Mouse (Mus musculus) midbrain, embryonic 14.5 days (tissue): ENCODE data around the gene Slc5a5. TPM values are rescaled to one million over a fixed set of nuclear protein-coding genes. Genes with fewer than 3 reads are reported as not detected.

Experiments
- ATAC-seq: fragments of 200-750 bp; cut with Nextera tagmentation; 2 replicates; pipeline ENCODE4 v1.8.0; 2017; ENCODE audit warnings: moderate number of reproducible peaks, moderate library complexity; ENCODE audit not compliant: low FRiP score, low TSS enrichment
- DNase-seq: peaks from one replicate; pipeline ENCODE4 v3.0.0-alpha.2; 2015
- H3K27ac ChIP-seq: fragments of 300-500 bp; sonication (generic); replicated peaks from 2 replicates; pipeline ENCODE4 v1.5.1; 2014; ENCODE audit warnings: mild to moderate bottlenecking, low read depth, low read length, moderate library complexity
- H3K27me3 ChIP-seq: fragments of 300-500 bp; sonication (generic); 2 replicates; pipeline ENCODE4 v1.6.1; 2014; ENCODE audit warnings: low read length, control low read depth, mixed read lengths; ENCODE audit not compliant: control insufficient read depth, insufficient read depth
- H3K36me3 ChIP-seq: fragments of 300-500 bp; sonication (generic); 2 replicates; pipeline ENCODE4 v1.6.1; 2014; ENCODE audit warnings: low read length, control low read depth; ENCODE audit not compliant: control insufficient read depth, insufficient read depth
- H3K4me1 ChIP-seq: fragments of 300-500 bp; sonication (generic); 2 replicates; pipeline ENCODE4 v1.6.1; 2014; ENCODE audit warnings: mild to moderate bottlenecking, antibody characterized with exemption, low read length, control low read depth; ENCODE audit not compliant: control insufficient read depth, insufficient read depth
- H3K4me2 ChIP-seq: fragments of 300-500 bp; sonication (generic); 2 replicates; pipeline ENCODE4 v1.6.1; 2014; ENCODE audit warnings: mild to moderate bottlenecking, low read length, moderate library complexity
- H3K4me3 ChIP-seq: fragments of 300-500 bp; sonication (generic); replicated peaks from 2 replicates; pipeline ENCODE4 v1.5.1; 2014; ENCODE audit warnings: low read depth, low read length
- H3K9ac ChIP-seq: fragments of 300-500 bp; sonication (generic); replicated peaks from 2 replicates; pipeline ENCODE4 v1.6.1; 2014; ENCODE audit warnings: mild to moderate bottlenecking, low read length, moderate library complexity
- H3K9me3 ChIP-seq: fragments of 300-500 bp; sonication (generic); 2 replicates; pipeline ENCODE4 v1.6.1; 2016; ENCODE audit warnings: low read length, control low read depth, mixed read lengths; ENCODE audit not compliant: control insufficient read depth
- WGBS: fragments of 180-500 bp; shearing (Covaris S2); extraction: QIAGEN DNeasy Blood & Tissue Kit; methylation state at CpG from one replicate; pipeline ENCODE4 v1.1.7; 2014; 5-methylcytosine and 5-hydroxymethylcytosine counted together
- polyA plus RNA-seq: library from polyadenylated mRNA; unstranded; fragments of >200 nt; fragmentation: Nextera tagmentation; extraction: Ambion mirVana; gene quantifications from 2 replicates; pipeline ENCODE4 v1.2.1, GENCODE M21; 2014

Slc5a5 gene
- polyA plus RNA-seq, 1 experiment from 2014 or later, result 0.96 TPM

DNA sequence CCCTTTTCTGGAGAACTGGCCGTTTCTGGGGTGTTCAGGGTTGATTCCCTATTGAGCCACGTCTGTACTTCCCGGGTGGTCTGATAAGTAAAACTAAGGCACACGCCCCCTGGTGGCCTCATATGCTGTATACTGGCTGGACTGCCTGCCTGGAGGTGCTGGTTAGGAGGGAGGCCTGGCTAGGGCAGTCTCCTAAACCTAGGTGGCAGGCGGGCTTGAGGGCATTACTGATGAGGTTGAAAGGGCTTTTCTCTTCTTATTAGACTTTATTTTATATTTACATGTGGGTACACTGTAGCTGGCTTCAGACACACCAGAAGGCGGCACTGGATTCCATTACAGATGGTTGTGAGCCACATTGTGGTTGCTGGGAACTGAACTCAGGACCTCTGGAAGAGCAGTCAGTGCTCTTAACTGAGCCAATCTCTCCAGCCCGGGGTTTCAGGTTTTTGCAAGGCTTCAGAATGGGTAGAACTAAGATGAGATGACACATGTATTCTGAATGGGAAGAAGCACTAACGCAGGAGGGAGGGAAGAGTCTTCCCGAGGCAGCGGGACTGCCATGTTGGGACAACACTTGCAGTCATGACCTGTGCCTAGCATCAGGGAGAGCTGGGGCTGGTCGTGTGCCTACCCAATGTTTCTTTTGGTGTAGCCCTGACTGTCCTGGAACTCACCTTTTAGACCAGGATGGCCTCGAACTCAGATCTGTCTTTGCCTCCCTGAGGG, 1.3 kb upstream of the Slc5a5 start:
- 28% methylated on average over 12 of the region's 12 CpGs for WGBS
- Histone ChIP-seq H3K36me3 (peaks cover 31% of the 10 kb centered on the region), H3K9me3 (no peaks in the 10 kb centered on the region), H3K4me2 (no peak overlapping the region), H3K27ac (no peak overlapping the region), H3K4me3 (no peak overlapping the region), H3K9ac (no peak overlapping the region), H3K4me1 (peaks cover 8% of the 10 kb centered on the region), H3K27me3 (peaks cover 45% of the 10 kb centered on the region)
- ATAC-seq (no peak), DNase-seq (peak; percentile 91)

DNA sequence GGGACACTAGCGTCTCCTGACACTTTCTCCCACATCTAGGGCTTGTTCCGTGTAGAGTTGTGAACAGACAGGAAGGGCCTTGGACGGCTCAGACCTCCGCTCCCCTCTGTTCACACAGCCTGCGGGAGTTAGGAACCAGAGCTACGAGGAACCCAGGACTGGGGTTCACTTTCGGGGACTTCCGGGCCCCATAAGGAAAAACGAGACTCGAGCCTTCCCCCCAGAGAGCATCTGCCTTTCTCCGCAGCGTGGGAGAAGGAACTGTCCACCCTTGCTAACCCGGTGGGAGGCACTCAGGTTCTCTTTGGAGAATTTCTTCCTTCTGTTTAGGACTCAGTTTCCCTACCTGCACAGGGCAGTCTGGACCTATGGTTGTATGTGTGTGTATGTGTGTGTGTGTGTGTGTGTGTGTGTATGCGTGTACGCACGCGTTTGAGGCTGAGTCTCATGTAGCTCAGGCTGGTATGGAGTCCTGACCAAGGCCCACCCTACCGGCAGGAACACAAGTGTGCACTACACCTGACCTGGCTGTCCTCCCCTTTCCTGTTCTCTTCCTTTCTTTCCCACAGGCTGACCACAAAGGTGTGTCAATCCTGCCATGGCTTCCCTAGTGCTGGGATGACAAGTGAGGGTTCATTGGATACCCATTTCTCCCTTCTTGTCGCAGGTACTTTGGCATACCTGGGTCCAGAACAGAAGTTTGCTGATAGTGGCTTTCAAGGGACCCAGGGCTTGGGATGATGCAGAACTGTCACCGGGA, 519 bp upstream of the Slc5a5 start:
- H3K27ac ChIP-seq, result no peak overlapping the region
- 34% methylated on average over 20 of the region's 20 CpGs for WGBS
- DNase-seq (peak; percentile 15), ATAC-seq (no peak)
- peaks cover 8% of the 10 kb centered on the region for H3K4me1 ChIP-seq
- H3K9me3 ChIP-seq, result no peaks in the 10 kb centered on the region
- no peak overlapping the region; the same call in 1 of the 2 replicates for H3K9ac ChIP-seq
- 0 out of 2 replicates have a peak overlapping the region, but pooled peaks have one; percentile 21 for H3K4me3 ChIP-seq
- peak overlapping the region; percentile 38; the same call in 1 of the 2 replicates for H3K4me2 ChIP-seq
- H3K36me3 ChIP-seq, result peaks cover 31% of the 10 kb centered on the region
- peaks cover 45% of the 10 kb centered on the region for H3K27me3 ChIP-seq

DNA sequence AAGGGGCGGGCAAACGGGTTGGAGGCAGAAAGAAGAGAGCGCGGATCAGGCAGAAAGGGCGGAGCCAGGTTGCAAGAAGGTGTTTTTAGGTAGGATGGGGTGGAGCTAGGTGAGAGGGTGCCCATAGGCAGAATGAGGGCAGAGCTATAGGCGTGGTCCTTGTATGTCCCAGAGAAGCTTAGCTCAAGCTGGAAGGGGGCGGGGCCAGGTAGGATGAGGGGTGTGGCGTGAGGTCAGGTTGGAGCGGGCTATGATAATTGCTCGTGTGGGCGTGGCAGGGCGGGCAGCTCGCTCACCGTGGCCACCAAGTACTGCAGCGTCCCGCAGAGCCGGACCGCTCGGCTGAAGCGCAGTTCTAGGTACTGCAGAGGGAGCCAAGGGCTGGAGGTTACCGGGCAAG, 1.2 kb downstream of the Slc5a5 start:
- WGBS, result 13% methylated on average over 21 of the region's 21 CpGs

DNA sequence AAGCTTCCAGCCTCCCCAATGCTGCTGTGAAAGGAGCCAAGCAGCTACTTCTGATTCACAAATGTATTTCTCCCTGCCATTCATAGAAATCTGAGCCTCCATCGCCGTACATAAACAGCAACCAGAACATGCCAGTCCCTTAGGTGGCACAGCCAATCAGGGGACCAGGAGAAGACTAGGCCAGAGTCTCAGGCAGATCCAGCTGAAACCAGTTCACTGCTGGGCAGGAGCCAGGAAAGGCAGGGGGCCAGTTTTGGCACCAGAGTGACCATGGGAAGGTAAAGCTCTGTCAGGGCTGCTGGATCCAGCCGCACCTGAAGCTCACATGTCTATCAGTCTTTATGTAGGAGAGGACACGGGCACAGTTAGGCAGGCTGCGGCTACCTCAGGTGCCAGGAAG, 1.9 kb downstream of the Slc5a5 start:
- H3K27me3 ChIP-seq, result peaks cover 45% of the 10 kb centered on the region

More for the DNA sequence above, 1.2 kb downstream of the Slc5a5 start:
- Histone ChIP-seq H3K4me1 (peaks cover 6% of the 10 kb centered on the region), H3K9ac (no peak overlapping the region), H3K4me2 (no peak overlapping the region), H3K27me3 (peaks cover 45% of the 10 kb centered on the region), H3K9me3 (no peaks in the 10 kb centered on the region), H3K36me3 (peaks cover 31% of the 10 kb centered on the region), H3K4me3 (no peak overlapping the region), H3K27ac (no peak overlapping the region)
- DNase-seq, result no peak
- peak; percentile 9; the same call in 1 of the 2 replicates for ATAC-seq

DNA sequence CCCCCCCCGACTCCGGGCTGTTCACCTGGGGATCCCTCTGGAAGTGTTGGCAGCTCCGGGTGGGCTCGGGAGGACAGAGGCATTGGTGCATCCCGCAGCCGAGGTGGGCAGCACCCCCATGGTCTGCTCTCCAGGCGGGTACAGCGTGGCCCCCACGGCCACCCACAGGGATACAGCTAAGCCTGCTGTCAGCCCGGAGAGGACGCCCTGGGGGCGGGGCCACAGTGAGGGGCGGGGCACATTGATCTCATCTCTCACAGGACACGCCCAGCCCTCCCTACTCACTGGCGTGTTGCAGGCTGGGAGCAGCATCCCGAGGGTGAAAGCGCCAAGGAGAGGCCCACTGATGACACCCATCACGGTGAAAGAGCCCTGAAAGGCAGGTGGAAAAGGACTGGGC, 4.9 kb downstream of the Slc5a5 start:
- Histone ChIP-seq H3K4me3 (no peak overlapping the region), H3K27me3 (peaks cover 22% of the 10 kb centered on the region), H3K27ac (no peak overlapping the region), H3K36me3 (no peaks in the 10 kb centered on the region), H3K9ac (0 out of 2 replicates have a peak overlapping the region, but pooled peaks have one; percentile 6), H3K9me3 (no peaks in the 10 kb centered on the region), H3K4me2 (peak overlapping the region; percentile 22; the same call in 1 of the 2 replicates), H3K4me1 (peaks cover 3% of the 10 kb centered on the region; the same call in 1 of the 2 replicates)
- 0 out of 2 replicates have a peak, but pooled peaks have one; percentile 21 for ATAC-seq
- DNase-seq, result peak; percentile 22
- 5% methylated on average over 18 of the region's 18 CpGs for WGBS

More for the DNA sequence above, 1.9 kb downstream of the Slc5a5 start:
- 90% methylated on average over 5 of the region's 5 CpGs for WGBS
- Histone ChIP-seq H3K36me3 (peaks cover 28% of the 10 kb centered on the region), H3K4me3 (no peak overlapping the region), H3K4me1 (peaks cover 3% of the 10 kb centered on the region; the same call in 1 of the 2 replicates), H3K9me3 (no peaks in the 10 kb centered on the region), H3K4me2 (no peak overlapping the region), H3K27ac (no peak overlapping the region), H3K9ac (no peak overlapping the region)
- no peak for DNase-seq
- ATAC-seq, result no peak

DNA sequence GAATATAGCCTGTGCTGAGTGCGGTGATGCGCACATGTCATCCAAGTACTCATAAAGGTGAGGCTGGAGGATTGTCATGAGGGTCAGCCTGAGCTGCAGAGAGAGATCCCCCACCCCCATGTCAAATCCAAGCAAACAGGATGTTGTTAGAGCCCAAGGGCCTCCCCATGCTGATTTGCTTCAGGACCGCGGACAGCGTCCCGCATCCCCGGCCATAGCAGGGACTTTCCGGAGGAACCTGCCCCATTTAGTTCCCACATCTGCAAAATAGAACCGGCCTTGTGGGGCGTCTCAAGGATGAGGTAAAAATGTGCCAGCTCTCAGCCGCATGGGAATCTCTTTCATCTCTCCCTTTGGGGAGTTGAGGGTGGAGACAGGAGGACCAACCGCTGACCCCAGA, 6.9 kb downstream of the Slc5a5 start:
- Histone ChIP-seq H3K9ac (no peak overlapping the region), H3K36me3 (no peaks in the 10 kb centered on the region), H3K4me2 (no peak overlapping the region), H3K27me3 (peaks cover 2% of the 10 kb centered on the region), H3K4me3 (no peak overlapping the region), H3K9me3 (no peaks in the 10 kb centered on the region), H3K4me1 (no peaks in the 10 kb centered on the region), H3K27ac (no peak overlapping the region)
- DNase-seq, result no peak
- no peak for ATAC-seq
- 20% methylated on average over 12 of the region's 12 CpGs for WGBS

DNA sequence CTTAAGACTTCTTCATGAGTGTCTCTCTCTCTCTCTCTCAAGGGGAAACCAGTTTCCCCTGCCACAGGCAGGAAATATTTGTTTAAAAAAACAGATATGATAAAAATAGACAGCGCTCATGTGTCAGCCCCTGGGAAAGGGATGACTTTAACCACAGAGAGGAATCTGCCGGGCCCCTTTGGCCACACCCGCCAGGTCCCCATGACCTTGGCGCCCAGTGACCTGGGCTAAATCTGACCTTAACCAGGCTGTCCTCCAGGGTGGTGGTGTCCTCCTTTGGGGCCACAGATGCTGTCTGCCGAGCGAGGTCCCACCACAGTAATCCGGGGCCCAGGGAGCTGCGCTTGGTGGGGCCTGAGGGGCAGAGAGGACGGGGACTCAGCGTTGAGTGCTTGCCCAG, 7.9 kb downstream of the Slc5a5 start:
- no peak for ATAC-seq
- Histone ChIP-seq H3K9ac (no peak overlapping the region), H3K4me3 (no peak overlapping the region), H3K27ac (no peak overlapping the region), H3K36me3 (no peaks in the 10 kb centered on the region), H3K4me1 (no peaks in the 10 kb centered on the region), H3K9me3 (no peaks in the 10 kb centered on the region), H3K4me2 (no peak overlapping the region), H3K27me3 (no peaks in the 10 kb centered on the region; the same call in 1 of the 2 replicates)
- DNase-seq, result no peak
- 90% methylated on average over 10 of the region's 10 CpGs for WGBS

DNA sequence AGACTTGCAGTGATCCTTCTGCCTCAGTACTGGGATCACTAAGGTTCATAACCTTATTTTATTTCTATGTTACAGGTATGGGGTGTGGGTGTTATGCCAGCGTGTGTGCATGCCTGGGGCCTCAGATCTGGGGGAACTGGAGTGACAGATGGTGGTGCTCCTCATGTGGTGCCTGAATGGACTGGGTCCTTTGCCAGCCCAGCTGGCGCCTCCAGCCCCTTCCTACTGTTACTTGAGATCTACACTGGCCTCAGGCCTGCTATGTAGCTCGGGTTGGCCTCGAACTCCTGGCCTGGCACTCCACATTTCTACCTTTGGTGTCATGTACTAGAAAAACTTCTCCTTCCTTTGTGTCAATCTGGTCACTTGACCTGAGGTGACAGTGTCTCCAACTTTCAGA, 8.4 kb downstream of the Slc5a5 start:
- ATAC-seq (no peak), DNase-seq (no peak)
- H3K27me3 ChIP-seq, result no peaks in the 10 kb centered on the region; the same call in 1 of the 2 replicates
- H3K9ac ChIP-seq, result no peak overlapping the region
- H3K4me2 ChIP-seq, result no peak overlapping the region
- H3K27ac ChIP-seq, result no peak overlapping the region
- H3K36me3 ChIP-seq, result no peaks in the 10 kb centered on the region
- 86% methylated on average over 4 of the region's 4 CpGs for WGBS
- H3K4me3 ChIP-seq, result no peak overlapping the region
- no peaks in the 10 kb centered on the region for H3K4me1 ChIP-seq
- H3K9me3 ChIP-seq, result no peaks in the 10 kb centered on the region
